Comparison of ENCODE assay signal across 30 mouse cellular contexts in the genomic region with DNA sequence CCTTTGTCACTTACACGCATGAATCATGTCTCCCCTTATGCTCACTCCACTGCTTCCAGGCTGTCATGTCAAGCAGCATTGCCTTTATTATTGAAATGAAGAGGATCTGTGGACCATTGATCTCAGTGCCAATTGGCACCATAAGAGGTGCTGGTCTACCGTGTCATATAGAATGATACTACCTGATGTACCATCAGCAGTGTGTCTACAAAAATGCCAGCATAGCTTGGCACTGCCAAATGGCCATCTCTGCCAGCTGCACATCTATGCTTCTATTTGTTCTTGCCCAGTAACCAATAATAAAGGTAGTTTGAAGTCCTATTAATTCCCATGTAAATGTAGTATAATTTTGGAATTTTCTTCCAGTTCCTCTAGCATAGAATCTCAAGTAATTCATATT.
DNase-seq lines count a peak whose midpoint lies in the region; ATAC-seq lines count a peak whose summit lies in the region.
"Had no signal": no experiment of that assay in that cellular context is flagged by ENCODE, and none has a peak within 500 bp of the region (broad histone marks: within the 10 kb centered on the region; RNA-seq: fewer than 3 reads in every experiment).

No protein-coding gene starts in this region.

- H3K4me2 ChIP-seq in forebrain, embryonic 13.5 days, result no peak overlapping the region
- no peak overlapping the region for H3K4me2 ChIP-seq in forebrain, embryonic 14.5 days (ENCODE audit: low read length)
- H3K4me2 ChIP-seq in neural tube, embryonic 14.5 days (ENCODE audit: low read depth, low read length), result no peak overlapping the region
- H3K4me2 ChIP-seq: embryonic facial prominence, embryonic 13.5 days; intestine, embryonic 15.5 days; limb, embryonic 15.5 days; liver, embryonic 13.5 days; midbrain, embryonic 13.5 days; neural tube, embryonic 12.5 days had no signal

- H3K4me1 ChIP-seq in forebrain, embryonic 13.5 days, result peaks cover 15% of the 10 kb centered on the region; the same call in 1 of the 2 replicates
- 0 out of 2 replicates have a peak, but pooled peaks cover 6% of the 10 kb centered on the region for H3K4me1 ChIP-seq in forebrain, embryonic 14.5 days (ENCODE audit: control insufficient read depth, insufficient read depth, low read length)
- H3K4me1 ChIP-seq in neural tube, embryonic 14.5 days (ENCODE audit: control insufficient read depth, insufficient read depth, low read length), result no peaks in the 10 kb centered on the region
- H3K4me1 ChIP-seq: intestine, embryonic 15.5 days; limb, embryonic 15.5 days; liver, embryonic 13.5 days; megakaryocyte, embryonic 14.5 days had no signal

- H3K4me3 ChIP-seq in forebrain, embryonic 13.5 days, result no peak overlapping the region
- no peak overlapping the region for H3K4me3 ChIP-seq in forebrain, embryonic 14.5 days (ENCODE audit: low read depth, low read length)
- no peak overlapping the region for H3K4me3 ChIP-seq in neural tube, embryonic 14.5 days (ENCODE audit: low read depth, low read length)
- H3K4me3 ChIP-seq: embryonic facial prominence, embryonic 13.5 days; forebrain, embryonic 10.5 days; hindbrain, embryonic 10.5 days; intestine, embryonic 15.5 days; limb, embryonic 10.5 days; limb, embryonic 15.5 days; liver, embryonic 13.5 days; megakaryocyte, embryonic 14.5 days; midbrain, embryonic 13.5 days; neural tube, embryonic 12.5 days had no signal

- 0 out of 2 replicates have a peak, but pooled peaks have one; percentile 27 for ATAC-seq in forebrain, embryonic 13.5 days
- ATAC-seq in forebrain, embryonic 14.5 days, result no peak
- ATAC-seq in neural tube, embryonic 14.5 days (ENCODE audit: low read depth), result 0 out of 2 replicates have a peak, but pooled peaks have one; percentile 28
- ATAC-seq: forebrain, postnatal 0 days; hindbrain, embryonic 16.5 days; intestine, embryonic 15.5 days; lung, postnatal 0 days; midbrain, embryonic 13.5 days; Patski had no signal

- H3K27ac ChIP-seq in forebrain, embryonic 13.5 days, result no peak overlapping the region
- H3K27ac ChIP-seq in forebrain, embryonic 14.5 days (ENCODE audit: low read depth, low read length), result no peak overlapping the region
- H3K27ac ChIP-seq in neural tube, embryonic 14.5 days (ENCODE audit: low read depth, low read length), result no peak overlapping the region
- H3K27ac ChIP-seq: embryonic facial prominence, embryonic 13.5 days; forebrain, embryonic 10.5 days; hindbrain, embryonic 10.5 days; intestine, embryonic 15.5 days; kidney, postnatal 0 days; limb, embryonic 10.5 days; limb, embryonic 15.5 days; liver, embryonic 13.5 days; midbrain, embryonic 13.5 days; neural tube, embryonic 12.5 days had no signal

- no peaks in the 10 kb centered on the region for H3K27me3 ChIP-seq in forebrain, embryonic 13.5 days
- H3K27me3 ChIP-seq in forebrain, embryonic 14.5 days (replicated peaks; ENCODE audit: control insufficient read depth, insufficient read depth, low read length), result no peaks in the 10 kb centered on the region
- H3K27me3 ChIP-seq in neural tube, embryonic 14.5 days (ENCODE audit: control insufficient read depth, insufficient read depth, low read length), result no peaks in the 10 kb centered on the region
- H3K27me3 ChIP-seq: embryonic facial prominence, embryonic 13.5 days; intestine, embryonic 15.5 days; limb, embryonic 15.5 days; liver, embryonic 13.5 days; megakaryocyte, embryonic 14.5 days; midbrain, embryonic 13.5 days; neural tube, embryonic 12.5 days; Patski had no signal

- 74% methylated on average over 2 of the region's 2 CpGs for WGBS in forebrain, embryonic 13.5 days
- 50% methylated on average over 2 of the region's 2 CpGs for WGBS in forebrain, embryonic 14.5 days
- WGBS in neural tube, embryonic 14.5 days, result 76% methylated on average over 2 of the region's 2 CpGs

- H3K9me3 ChIP-seq in forebrain, embryonic 13.5 days (replicated peaks), result no peaks in the 10 kb centered on the region
- no peaks in the 10 kb centered on the region for H3K9me3 ChIP-seq in forebrain, embryonic 14.5 days (replicated peaks; ENCODE audit: control insufficient read depth, low read length)
- H3K9me3 ChIP-seq in neural tube, embryonic 14.5 days (ENCODE audit: control insufficient read depth, low read length), result no peaks in the 10 kb centered on the region
- H3K9me3 ChIP-seq: embryonic facial prominence, embryonic 13.5 days; forebrain, embryonic 10.5 days; hindbrain, embryonic 10.5 days; intestine, embryonic 15.5 days; limb, embryonic 10.5 days; limb, embryonic 15.5 days; liver, embryonic 13.5 days; megakaryocyte, embryonic 14.5 days; midbrain, embryonic 13.5 days; neural tube, embryonic 12.5 days had no signal

- no peak overlapping the region for H3K9ac ChIP-seq in forebrain, embryonic 13.5 days
- no peak overlapping the region for H3K9ac ChIP-seq in forebrain, embryonic 14.5 days (ENCODE audit: low read length)
- H3K9ac ChIP-seq in neural tube, embryonic 14.5 days (replicated peaks; ENCODE audit: low read depth, low read length), result no peak overlapping the region
- H3K9ac ChIP-seq: embryonic facial prominence, embryonic 13.5 days; forebrain, postnatal 0 days; intestine, embryonic 15.5 days; limb, embryonic 15.5 days; liver, embryonic 13.5 days; midbrain, embryonic 13.5 days; neural tube, embryonic 12.5 days had no signal

- no peaks in the 10 kb centered on the region for H3K36me3 ChIP-seq in forebrain, embryonic 13.5 days (ENCODE audit: poor library complexity, severe bottlenecking)
- no peaks in the 10 kb centered on the region for H3K36me3 ChIP-seq in forebrain, embryonic 14.5 days (ENCODE audit: control insufficient read depth, insufficient read depth, low read length)
- H3K36me3 ChIP-seq in neural tube, embryonic 14.5 days (ENCODE audit: control insufficient read depth, insufficient read depth, low read length), result no peaks in the 10 kb centered on the region
- H3K36me3 ChIP-seq: embryonic facial prominence, embryonic 13.5 days; forebrain, embryonic 10.5 days; hindbrain, embryonic 10.5 days; intestine, embryonic 15.5 days; limb, embryonic 10.5 days; limb, embryonic 15.5 days; liver, embryonic 13.5 days; midbrain, embryonic 13.5 days; neural tube, embryonic 12.5 days had no signal

- no peak for DNase-seq in forebrain, embryonic 14.5 days (ENCODE audit: low spot score)
- DNase-seq in neural tube, embryonic 10.5 days (ENCODE audit: extremely low spot score, low spot score), result no peak
- DNase-seq in cerebellum, adult 9-11 months, result peak; percentile 35
- no peak for DNase-seq in thymus, postnatal 4 days
- no peak for DNase-seq in spleen, postnatal 14 days (ENCODE audit: low spot score in 2 of 2)
- DNase-seq: adrenal gland, postnatal 10 days; forebrain, postnatal 0 days; gastrocnemius, postnatal 10 days; heart, postnatal 14 days; kidney, adult 8-10 months; kidney, postnatal 4 days; liver, embryonic 13.5 days; lung, adult 18-20 months; lung, postnatal 4 days; right cerebral cortex, postnatal 4 days had no signal
